Mouse (Mus musculus) kidney, postnatal 0 days (tissue): ENCODE data around the gene Tex9. TPM values are rescaled to one million over a fixed set of nuclear protein-coding genes. Genes with fewer than 3 reads are reported as not detected.

Source experiments
- ATAC-seq: fragments of 200-750 bp; cut with Nextera tagmentation; replicated peaks from 2 replicates; pipeline ENCODE4 v1.8.0; 2017; ENCODE audit warnings: low read depth, moderate number of reproducible peaks, moderate TSS enrichment, moderate library complexity; ENCODE audit not compliant: low FRiP score
- DNase-seq: peaks from one replicate; pipeline ENCODE4 v3.0.0-alpha.2; 2016; ENCODE audit warnings: low spot score
- H3K27ac ChIP-seq: fragments of 300-500 bp; sonication (generic); 2 replicates; pipeline ENCODE4 v1.5.1; 2014; ENCODE audit warnings: mild to moderate bottlenecking
- H3K27me3 ChIP-seq: fragments of 300-500 bp; sonication (generic); 2 replicates; pipeline ENCODE4 v1.6.1; 2014; ENCODE audit warnings: low read length, mixed read lengths; ENCODE audit not compliant: insufficient read depth
- H3K36me3 ChIP-seq: fragments of 300-500 bp; sonication (generic); 2 replicates; pipeline ENCODE4 v1.6.1; 2014; ENCODE audit warnings: low read length, mixed read lengths; ENCODE audit not compliant: insufficient read depth
- H3K4me1 ChIP-seq: fragments of 300-500 bp; sonication (generic); replicated peaks from 2 replicates; pipeline ENCODE4 v1.6.1; 2014; ENCODE audit warnings: antibody characterized with exemption, low read length, mixed read lengths; ENCODE audit not compliant: insufficient read depth
- H3K4me2 ChIP-seq: fragments of 300-500 bp; sonication (generic); 2 replicates; pipeline ENCODE4 v1.6.1; 2014; ENCODE audit warnings: mild to moderate bottlenecking, low read length, moderate library complexity, mixed read lengths
- H3K4me3 ChIP-seq: fragments of 300-500 bp; sonication (generic); replicated peaks from 2 replicates; pipeline ENCODE4 v1.5.1; 2014; ENCODE audit warnings: low read depth, low read length
- H3K9ac ChIP-seq: fragments of 300-500 bp; sonication (generic); 2 replicates; pipeline ENCODE4 v1.6.1; 2014; ENCODE audit warnings: low read depth, low read length
- H3K9me3 ChIP-seq: fragments of 300-500 bp; sonication (generic); replicated peaks from 2 replicates; pipeline ENCODE4 v1.6.1; 2016; ENCODE audit warnings: low read length, inconsistent platforms, mixed read lengths
- CTCF ChIP-seq: IDR thresholded peaks from 2 replicates; pipeline ENCODE4 v1.5.1; 2016; ENCODE audit warnings: antibody characterized with exemption, low read depth, mild to moderate bottlenecking, moderate library complexity
- WGBS: fragments of 180-500 bp; shearing (Covaris S2); extraction: QIAGEN DNeasy Blood & Tissue Kit; methylation state at CpG from one replicate; pipeline ENCODE4 v1.1.7; 2014; 5-methylcytosine and 5-hydroxymethylcytosine counted together
- polyA plus RNA-seq: library from polyadenylated mRNA; unstranded; fragments of >200 nt; fragmentation: Nextera tagmentation; extraction: Ambion mirVana; gene quantifications from 2 replicates; pipeline ENCODE4 v1.2.1, GENCODE M21; 2015

Tex9 gene
- polyA plus RNA-seq, 1 experiment from 2014 or later, result 25.9 TPM

GRCm38 (mm10) chr9:72469851-72470250, 22.2 kb downstream of the Tex9 start:
- no peaks in the 10 kb centered on the region for H3K4me1 ChIP-seq
- H3K27me3 ChIP-seq, result no peaks in the 10 kb centered on the region
- DNase-seq (no peak), ATAC-seq (no peak)
- no peak overlapping the region for H3K4me3 ChIP-seq
- no peaks in the 10 kb centered on the region for H3K9me3 ChIP-seq
- no peak overlapping the region for H3K4me2 ChIP-seq
- 0 out of 2 replicates have a peak, but pooled peaks cover 4% of the 10 kb centered on the region for H3K36me3 ChIP-seq
- 100% methylated on average over 1 of the region's 1 CpGs for WGBS
- no peak overlapping the region for H3K9ac ChIP-seq
- no peak for TF ChIP-seq CTCF
- H3K27ac ChIP-seq, result no peak overlapping the region

DNA sequence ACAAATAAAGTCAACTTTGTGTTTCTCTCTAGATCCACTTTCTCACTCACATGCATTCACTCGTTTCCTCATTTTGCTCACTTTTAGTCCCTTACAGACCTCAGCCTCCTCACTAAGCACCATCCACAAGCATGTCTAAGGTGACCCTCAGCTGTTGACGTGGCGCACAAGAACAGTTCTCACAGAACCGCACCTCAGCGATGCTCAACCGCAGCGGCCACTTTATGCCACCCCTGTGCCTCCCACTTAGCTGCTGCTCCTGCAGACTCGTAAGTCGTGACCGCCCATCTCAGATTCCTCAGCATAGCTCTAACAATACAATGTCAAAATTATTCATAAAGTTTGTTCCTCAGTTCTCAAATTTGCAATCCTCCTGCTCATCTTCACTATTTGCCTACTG, 23.4 kb downstream of the Tex9 start:
- Histone ChIP-seq H3K4me1 (no peaks in the 10 kb centered on the region), H3K4me2 (no peak overlapping the region), H3K9me3 (no peaks in the 10 kb centered on the region), H3K36me3 (0 out of 2 replicates have a peak, but pooled peaks cover 4% of the 10 kb centered on the region), H3K4me3 (no peak overlapping the region), H3K27ac (no peak overlapping the region), H3K27me3 (no peaks in the 10 kb centered on the region), H3K9ac (no peak overlapping the region)
- 87% methylated on average over 10 of the region's 10 CpGs for WGBS
- TF ChIP-seq CTCF, result no peak
- no peak for ATAC-seq
- DNase-seq, result no peak

GRCm38 (mm10) chr9:72467551-72468407, 24.2 kb downstream of the Tex9 start:
- DNase-seq, result peak; percentile 39
- H3K27ac ChIP-seq, result no peak overlapping the region
- no peak for ATAC-seq
- H3K4me1 ChIP-seq, result no peaks in the 10 kb centered on the region
- TF ChIP-seq CTCF, result peak; percentile 63
- no peak overlapping the region for H3K4me3 ChIP-seq
- H3K36me3 ChIP-seq, result 0 out of 2 replicates have a peak, but pooled peaks cover 4% of the 10 kb centered on the region
- 66% methylated on average over 11 of the region's 11 CpGs for WGBS
- no peak overlapping the region for H3K9ac ChIP-seq
- H3K9me3 ChIP-seq, result no peaks in the 10 kb centered on the region
- H3K4me2 ChIP-seq, result no peak overlapping the region
- no peaks in the 10 kb centered on the region for H3K27me3 ChIP-seq

DNA sequence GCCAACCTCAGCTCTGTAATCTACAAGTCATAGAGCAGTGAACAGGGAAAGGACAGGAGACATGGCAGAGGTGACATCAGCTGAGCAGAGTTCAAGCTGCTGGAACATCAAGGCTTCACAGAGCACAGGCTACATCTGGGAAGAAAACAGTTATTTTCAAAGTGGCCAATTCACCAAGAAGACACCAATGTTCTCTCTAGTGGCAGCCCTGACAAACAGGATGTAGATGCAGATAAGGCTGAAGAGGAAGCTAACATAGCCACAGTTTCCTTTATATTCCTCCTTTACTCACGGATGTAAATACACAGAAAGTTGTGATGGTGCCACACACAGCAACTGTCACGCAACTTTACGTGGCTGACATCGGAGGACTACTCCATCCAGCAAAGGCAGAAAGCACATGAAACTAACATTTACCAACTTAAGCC, 26.2 kb downstream of the Tex9 start:
- no peak for ATAC-seq
- no peaks in the 10 kb centered on the region for H3K36me3 ChIP-seq
- no peak overlapping the region for H3K9ac ChIP-seq
- H3K4me1 ChIP-seq, result no peaks in the 10 kb centered on the region
- H3K4me2 ChIP-seq, result no peak overlapping the region
- 83% methylated on average over 4 of the region's 4 CpGs for WGBS
- no peak overlapping the region for H3K4me3 ChIP-seq
- TF ChIP-seq CTCF, result no peak
- no peaks in the 10 kb centered on the region for H3K9me3 ChIP-seq
- no peak overlapping the region for H3K27ac ChIP-seq
- DNase-seq, result no peak
- H3K27me3 ChIP-seq, result no peaks in the 10 kb centered on the region

- no peak for TF ChIP-seq CTCF
- H3K27me3 ChIP-seq, result no peaks in the 10 kb centered on the region
- 88% methylated on average over 1 of the region's 1 CpGs for WGBS
These were observed 27.2 kb downstream of the Tex9 start for GRCm38 (mm10) chr9:72464806-72465205.

GRCm38 (mm10) chr9:72462427-72462826, 29.6 kb downstream of the Tex9 start:
- no peak overlapping the region for H3K4me3 ChIP-seq
- no peaks in the 10 kb centered on the region for H3K36me3 ChIP-seq
- H3K4me1 ChIP-seq, result no peaks in the 10 kb centered on the region
- H3K27me3 ChIP-seq, result no peaks in the 10 kb centered on the region
- H3K27ac ChIP-seq, result no peak overlapping the region
- no peak overlapping the region for H3K9ac ChIP-seq
- DNase-seq (no peak), ATAC-seq (no peak)
- H3K9me3 ChIP-seq, result no peaks in the 10 kb centered on the region
- no peak for TF ChIP-seq CTCF
- WGBS, result 91% methylated on average over 2 of the region's 2 CpGs
- H3K4me2 ChIP-seq, result no peak overlapping the region

More at GRCm38 (mm10) chr9:72464806-72465205, 27.2 kb downstream of the Tex9 start:
- Histone ChIP-seq H3K4me3 (no peak overlapping the region), H3K9me3 (no peaks in the 10 kb centered on the region), H3K4me1 (no peaks in the 10 kb centered on the region), H3K9ac (no peak overlapping the region), H3K27ac (no peak overlapping the region), H3K4me2 (no peak overlapping the region), H3K36me3 (no peaks in the 10 kb centered on the region)
- DNase-seq (no peak), ATAC-seq (no peak)
